Mouse (Mus musculus): ENCODE data around the gene Zfyve9.

The Zfyve9 gene

GRCm38 (mm10) chr4:108780057-108780863 lies at the start of gene Zfyve9:
Gene Zfyve9 (minus strand): TSS chr4:108780798.
- peak; percentile 77 to 82 for DNase-seq

DNA sequence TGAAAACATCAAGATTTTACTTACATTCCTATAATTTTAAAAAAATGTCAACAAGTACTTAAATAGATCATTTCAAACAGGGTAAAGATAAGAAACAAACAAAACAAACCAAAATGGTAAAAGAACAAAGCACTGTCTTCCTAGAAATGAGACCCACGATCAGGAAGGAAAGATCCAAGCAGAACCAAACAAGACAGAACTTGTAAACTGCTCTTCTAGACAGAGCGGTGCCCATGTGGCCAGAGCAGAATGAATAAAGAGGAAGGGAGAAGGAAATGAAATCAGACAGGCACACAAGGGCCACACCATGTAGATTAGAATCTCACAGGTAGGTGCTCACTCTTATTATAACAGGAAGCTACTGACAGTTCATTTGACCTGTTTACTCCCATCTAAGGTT lies 46.0 kb upstream of the Zfyve9 start:
- DNase-seq = no peak

- no peak for DNase-seq
Observed at GRCm38 (mm10) chr4:108826096-108826495, 45.5 kb upstream of the Zfyve9 start.

DNA sequence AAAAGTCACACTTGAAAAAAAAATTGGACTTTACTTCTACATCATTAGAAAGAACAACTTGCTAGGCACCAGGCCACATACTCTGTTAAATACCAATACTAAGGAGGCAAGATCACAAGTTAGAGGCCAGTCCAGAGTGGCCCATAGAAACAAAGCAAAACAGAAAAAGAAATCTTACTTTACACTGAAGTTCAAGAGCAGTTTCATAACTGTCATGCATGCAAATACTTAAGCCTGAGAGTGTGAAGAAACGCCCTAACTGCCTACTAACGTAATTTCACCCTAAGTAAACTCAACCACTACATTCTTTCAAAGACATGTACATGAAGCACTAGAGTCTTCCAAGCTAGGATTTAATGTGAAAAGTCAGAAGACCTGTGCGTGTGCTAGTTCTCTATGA lies 45.1 kb upstream of the Zfyve9 start:
- DNase-seq = no peak

- no peak for DNase-seq
Observed at GRCm38 (mm10) chr4:108811550-108811949, 31.0 kb upstream of the Zfyve9 start.

DNA sequence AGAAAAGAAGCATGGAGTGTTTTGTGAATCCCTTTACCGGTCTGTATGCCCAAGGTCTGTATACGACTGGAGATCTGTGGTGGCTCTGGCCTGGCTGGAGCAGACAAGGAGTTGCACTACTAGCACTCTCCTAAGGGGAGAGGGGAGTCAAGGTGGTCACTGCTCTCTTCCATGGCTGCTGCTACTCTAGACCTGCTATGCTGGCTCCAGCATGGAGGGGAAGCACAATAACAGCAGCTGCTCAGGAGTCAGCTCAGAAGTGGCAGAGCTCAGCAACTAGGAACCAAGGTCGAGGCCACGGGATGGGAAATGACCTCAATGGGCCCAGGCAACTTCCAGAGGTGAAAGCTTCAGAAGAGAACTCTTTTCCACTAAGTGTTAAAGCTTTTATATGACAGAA lies 30.5 kb upstream of the Zfyve9 start:
- DNase-seq = no peak

DNA sequence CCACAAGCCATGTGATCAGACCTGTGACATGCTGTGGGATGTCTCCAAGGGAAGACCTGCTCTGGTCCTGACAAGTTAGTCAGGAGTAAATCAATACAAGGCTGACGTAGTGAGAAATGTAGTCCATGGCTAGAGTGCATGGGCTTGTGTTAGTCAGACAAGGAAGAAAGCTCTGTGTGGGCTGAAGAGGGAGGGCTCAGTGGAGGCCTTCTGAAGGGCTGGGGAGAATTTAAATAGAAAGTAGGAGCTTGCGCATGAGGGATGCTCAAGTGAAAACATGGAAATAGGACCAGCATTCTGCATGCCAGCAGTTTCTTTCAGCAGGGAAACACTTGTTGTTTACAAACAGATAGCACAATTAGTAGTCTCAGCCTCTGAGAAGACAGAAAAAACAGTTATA lies 22.9 kb upstream of the Zfyve9 start:
- no peak for DNase-seq

DNA sequence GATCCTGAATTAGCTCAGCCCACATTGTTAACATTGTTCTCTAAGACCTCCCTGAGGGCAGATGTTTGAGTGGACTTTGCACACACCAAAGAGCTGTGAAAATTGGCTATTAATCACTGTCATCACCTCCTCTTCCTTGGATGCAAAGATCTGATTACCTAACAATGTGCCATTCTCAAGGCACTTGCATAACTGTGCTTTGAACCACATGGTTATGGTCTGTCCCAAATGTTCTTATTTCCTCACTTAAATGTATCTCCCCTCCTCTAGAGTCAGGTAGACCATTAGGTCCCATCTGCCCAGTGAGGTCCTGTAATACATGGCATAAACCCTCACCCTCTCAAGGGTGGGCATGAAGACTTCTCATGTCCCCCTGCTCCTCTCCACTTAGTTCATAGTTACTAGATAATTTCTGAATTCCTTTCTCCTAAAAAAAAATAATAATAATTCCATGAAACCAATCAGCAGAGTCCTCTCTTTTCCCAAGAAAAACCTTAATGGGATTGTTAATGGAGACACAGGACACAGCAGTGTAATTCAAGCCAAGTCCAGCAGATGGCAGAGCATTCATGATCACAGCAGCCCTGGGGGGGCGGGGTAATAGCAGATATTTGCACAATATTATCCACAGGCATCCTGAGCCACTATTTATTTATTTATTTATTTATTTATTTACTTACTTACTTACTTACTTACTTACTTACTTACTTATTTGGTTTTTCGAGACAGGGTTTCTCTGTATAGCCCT lies 17.7 kb upstream of the Zfyve9 start:
- peak; percentile 65 to 71 for DNase-seq

DNA sequence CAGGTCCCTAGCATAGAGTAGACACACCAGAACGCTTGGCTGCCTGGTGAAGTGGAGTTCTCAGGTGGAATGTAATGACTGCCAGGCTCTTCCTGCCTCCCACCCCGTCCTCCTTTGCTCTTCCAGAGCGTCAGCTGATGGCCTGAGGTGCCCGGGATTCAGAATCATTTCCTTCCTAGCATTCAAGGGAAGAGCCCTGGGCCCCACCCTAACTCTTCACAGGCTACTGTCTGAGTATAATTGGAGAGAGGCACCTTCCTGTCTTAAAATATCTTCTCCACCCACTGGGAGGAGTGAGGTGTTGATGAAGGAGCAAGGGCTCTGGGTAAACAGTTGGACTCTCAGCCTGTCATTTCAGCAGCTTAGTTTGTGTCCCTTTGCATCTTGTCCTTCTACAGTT lies 16.1 kb upstream of the Zfyve9 start:
- DNase-seq = no peak

DNA sequence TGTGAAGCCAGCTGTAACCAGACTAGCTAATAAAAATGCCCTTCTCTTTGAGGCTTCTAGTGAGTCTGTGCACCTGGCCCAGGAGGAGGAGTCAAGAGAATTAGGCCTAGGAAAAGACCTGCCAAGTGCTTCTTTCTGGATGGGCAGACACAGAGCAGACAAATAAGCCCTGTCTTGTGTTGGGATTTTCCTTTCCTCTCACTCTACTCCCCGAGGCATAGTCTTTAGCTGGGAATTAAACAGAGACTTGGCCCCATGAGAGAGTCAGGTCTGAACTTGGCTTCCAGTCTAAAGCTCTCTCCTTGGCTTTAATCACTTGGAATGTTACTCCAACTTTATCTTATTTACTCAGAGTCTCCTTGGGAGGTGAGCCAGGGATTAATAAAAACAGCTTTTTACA lies 13.3 kb upstream of the Zfyve9 start:
- no peak for DNase-seq

DNA sequence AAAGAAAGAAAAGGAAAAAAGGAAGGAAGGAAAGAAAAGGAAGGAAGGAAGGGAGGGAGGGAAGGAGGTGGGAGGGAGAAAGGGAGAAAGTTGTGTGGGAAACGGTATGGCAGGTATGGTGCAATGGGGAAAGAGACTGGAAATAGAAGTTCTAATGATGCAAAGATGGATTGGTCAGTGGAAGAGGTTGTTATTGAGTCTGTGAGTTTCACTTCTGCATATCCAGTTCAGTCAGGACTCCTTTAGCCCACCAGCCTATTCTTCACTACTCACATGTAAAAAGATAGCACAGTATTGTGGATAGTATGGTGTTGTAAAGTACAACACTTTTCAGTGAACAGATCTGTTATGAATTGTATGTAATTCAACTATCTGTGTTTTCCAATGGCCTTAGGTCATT lies 9.9 kb upstream of the Zfyve9 start:
- DNase-seq = peak in 1 of 2 experiments; percentile 8

DNA sequence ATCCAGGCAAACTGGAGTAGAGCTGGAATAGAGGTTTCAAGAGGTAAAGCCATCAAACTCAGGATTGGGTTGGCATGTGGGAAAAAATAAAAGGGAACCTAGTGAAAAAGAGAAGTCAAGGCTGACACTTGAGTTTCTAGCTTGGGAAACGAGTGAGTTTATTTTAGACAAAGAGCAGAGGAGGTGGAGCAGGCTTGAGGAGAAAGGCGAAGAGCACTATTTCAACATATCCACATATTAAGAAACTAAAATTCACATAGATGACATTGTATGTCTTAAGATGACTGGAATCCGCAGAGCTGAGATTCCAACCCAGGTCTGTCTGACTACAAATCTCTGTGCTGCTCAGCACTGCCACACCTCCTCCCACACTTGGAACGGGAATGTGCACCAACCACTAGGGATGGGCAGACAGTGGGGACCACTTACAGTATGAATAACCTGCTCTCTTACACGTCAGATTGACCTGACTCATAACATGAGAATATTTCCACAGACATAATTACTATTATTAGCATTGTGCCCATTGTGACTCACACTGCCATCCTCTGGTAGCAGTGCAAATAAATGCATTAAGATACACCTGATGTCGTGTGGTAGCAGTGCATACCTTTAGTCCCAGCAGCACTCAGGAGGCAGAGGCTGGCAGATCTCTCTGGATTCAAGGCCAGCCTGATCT lies 8.8 kb upstream of the Zfyve9 start:
- no peak for DNase-seq

GRCm38 (mm10) chr4:108782421-108783085 lies 2.0 kb upstream of the Zfyve9 start:
- peak in 1 of 2 experiments; percentile 12 for DNase-seq

- no peak for DNase-seq
Observed at GRCm38 (mm10) chr4:108781596-108781995, 998 bp upstream of the Zfyve9 start.

DNA sequence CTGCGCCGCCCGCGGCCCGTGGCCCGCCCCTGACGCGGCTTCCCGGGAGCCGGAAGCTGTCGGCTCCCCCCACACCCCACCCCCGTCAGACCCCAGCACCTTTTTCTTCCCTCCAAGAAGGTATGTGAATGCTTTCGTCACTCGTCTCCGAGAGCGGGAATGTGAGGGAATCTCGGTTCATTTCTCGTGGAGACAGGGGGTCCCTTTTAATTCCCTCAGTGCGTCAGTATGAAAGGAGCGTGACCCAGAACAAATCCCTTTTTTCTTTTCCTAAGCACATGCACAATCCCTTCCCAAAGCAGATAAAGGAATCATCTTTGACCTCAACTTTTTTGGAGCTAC lies 237 bp upstream of the Zfyve9 start:
- no peak for DNase-seq

DNA sequence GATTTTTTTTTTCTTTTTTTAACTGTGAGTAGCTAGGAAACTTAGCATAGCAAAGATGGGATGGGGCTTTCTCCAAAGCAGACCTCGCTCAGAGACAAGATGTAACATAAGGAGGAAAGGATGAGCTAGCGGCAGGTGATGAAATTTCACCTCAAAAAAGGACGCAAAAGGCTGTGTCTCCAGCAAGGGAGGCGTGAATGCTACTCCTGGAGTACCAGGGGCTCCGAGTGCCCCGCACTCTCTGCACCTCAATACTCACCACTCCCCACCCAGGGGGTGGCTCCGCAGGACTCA lies 888 bp downstream of the Zfyve9 start:
- no peak for DNase-seq

DNA sequence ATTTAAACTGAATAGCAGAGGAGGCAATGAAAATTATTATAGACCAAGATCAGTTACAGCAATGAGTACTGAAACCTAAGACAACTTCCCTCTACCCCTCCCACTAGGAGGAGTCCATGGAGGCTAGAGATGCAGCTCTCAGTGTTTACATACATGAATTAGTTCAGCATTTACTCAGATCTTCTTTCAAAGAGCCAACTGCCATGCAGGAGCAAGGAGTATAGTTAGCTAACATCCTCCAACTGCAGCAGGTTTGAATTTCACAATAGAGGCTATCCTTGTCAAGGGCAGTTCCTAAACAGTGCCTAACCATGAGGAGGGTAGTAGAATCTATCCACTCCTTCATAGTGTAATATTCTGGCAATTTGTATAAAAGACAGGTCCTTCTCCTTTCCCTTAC lies 12.1 kb downstream of the Zfyve9 start:
- no peak for DNase-seq

DNA sequence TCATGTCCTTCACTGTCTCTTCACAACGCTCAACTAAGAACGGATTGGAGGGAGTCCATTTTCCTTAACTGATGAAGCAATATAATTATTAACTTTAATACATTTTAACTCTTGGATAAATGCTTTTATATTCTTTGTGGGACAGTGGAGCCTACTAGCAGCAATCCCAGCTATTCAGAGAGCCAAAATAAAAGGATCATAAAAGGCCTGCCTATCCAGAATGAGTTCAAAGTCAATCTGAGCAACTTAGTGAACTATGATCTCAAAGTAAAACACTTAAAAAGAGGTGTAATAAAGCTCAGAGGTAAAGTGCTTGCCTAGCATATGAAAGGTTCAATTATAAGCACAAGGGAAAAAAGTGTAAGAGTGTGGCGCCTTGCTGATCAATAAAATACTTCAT lies 21.0 kb downstream of the Zfyve9 start:
- no peak for DNase-seq

GRCm38 (mm10) chr4:108746160-108746873 lies 34.3 kb downstream of the Zfyve9 start:
- DNase-seq = no peak

DNA sequence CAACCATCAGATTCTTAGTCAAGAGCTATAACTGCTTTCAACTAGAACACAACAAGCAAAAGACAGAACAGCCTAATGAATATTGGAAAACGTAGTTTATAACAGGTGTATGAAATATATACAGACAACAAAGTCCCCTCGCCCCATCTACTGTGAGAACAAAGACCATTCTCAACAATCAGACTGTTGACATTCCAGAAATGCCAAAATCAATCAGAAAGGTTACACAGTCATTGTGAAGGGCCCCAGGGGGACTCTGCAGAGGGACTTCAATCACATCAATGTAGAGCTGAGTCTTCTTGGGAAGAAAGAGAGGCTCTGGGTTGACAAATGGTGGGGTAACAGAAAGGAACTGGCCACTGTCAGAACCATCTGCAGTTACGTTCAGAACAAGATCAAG lies 49.0 kb downstream of the Zfyve9 start:
- DNase-seq = no peak

GRCm38 (mm10) chr4:108730450-108730849 lies 50.1 kb downstream of the Zfyve9 start:
- DNase-seq = no peak

- DNase-seq = no peak
Observed at GRCm38 (mm10) chr4:108724102-108724501, 56.5 kb downstream of the Zfyve9 start.

GRCm38 (mm10) chr4:108721245-108721784 lies 59.3 kb downstream of the Zfyve9 start:
- no peak for DNase-seq

Data from B cell, adult 2 months (primary cell).